Mouse (Mus musculus) hindbrain, embryonic 10.5 days (tissue): Measurements from ENCODE around the gene Rrnad1. TPM values are rescaled to one million over a fixed set of nuclear protein-coding genes. Genes with fewer than 3 reads are reported as not detected.

Experiments
- DNase-seq: peaks from one replicate; pipeline ENCODE4 v3.0.0-alpha.2; 2017; ENCODE audit warnings: low spot score
- H3K27ac ChIP-seq: fragments of 300-500 bp; sonication (generic); 2 replicates; pipeline ENCODE4 v1.5.1; 2016; ENCODE audit warnings: mild to moderate bottlenecking, moderate library complexity
- H3K27me3 ChIP-seq: fragments of 300-500 bp; sonication (generic); 2 replicates; pipeline ENCODE4 v1.6.1; 2016; ENCODE audit warnings: mild to moderate bottlenecking; ENCODE audit not compliant: poor library complexity, insufficient read depth, severe bottlenecking
- H3K36me3 ChIP-seq: fragments of 300-500 bp; sonication (generic); 2 replicates; pipeline ENCODE4 v1.6.1; 2016; ENCODE audit warnings: mild to moderate bottlenecking, moderate library complexity
- H3K4me1 ChIP-seq: fragments of 300-500 bp; sonication (generic); replicated peaks from 2 replicates; pipeline ENCODE4 v1.6.1; 2016; ENCODE audit warnings: mild to moderate bottlenecking
- H3K4me3 ChIP-seq: fragments of 300-500 bp; sonication (generic); 2 replicates; pipeline ENCODE4 v1.5.1; 2016; ENCODE audit warnings: mild to moderate bottlenecking, moderate library complexity
- H3K9me3 ChIP-seq: fragments of 300-500 bp; sonication (generic); 2 replicates; pipeline ENCODE4 v1.6.1; 2016; ENCODE audit warnings: mild to moderate bottlenecking, moderate library complexity
- WGBS: fragments of 180-500 bp; shearing (Covaris S2); methylation state at CpG from one replicate; pipeline ENCODE4 v1.1.7; 2016; 5-methylcytosine and 5-hydroxymethylcytosine counted together
- polyA plus RNA-seq: library from polyadenylated mRNA; unstranded; fragments of >200 nt; fragmentation: Nextera tagmentation; extraction: Ambion mirVana; gene quantifications from 2 replicates; pipeline ENCODE4 v1.2.1, GENCODE M21; 2016

Rrnad1 gene
- polyA plus RNA-seq, 1 experiment from 2014 or later, result 18.9 TPM

DNA sequence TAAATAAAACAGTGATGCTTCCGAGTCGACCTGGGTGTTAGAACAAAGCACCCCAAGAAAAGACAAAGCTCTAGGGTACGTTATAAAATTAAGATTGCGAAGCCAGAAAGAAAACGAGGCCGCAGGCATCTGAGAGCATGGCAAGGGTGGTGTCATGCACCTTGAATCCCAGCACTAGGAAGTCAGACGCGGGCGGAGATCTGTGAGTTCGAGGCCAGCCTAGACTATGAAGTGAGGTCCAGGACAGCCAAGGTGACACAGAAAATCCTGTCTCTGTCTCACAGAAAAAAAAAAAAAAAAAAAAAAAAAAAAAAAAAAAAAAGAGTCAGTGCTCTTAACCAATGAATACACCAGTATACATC lies 44.5 kb downstream of the Rrnad1 start:
- 15% methylated on average over 10 of the region's 10 CpGs for WGBS
- H3K27me3 ChIP-seq, result no peaks in the 10 kb centered on the region
- H3K4me1 ChIP-seq, result peaks cover 20% of the 10 kb centered on the region
- DNase-seq, result no peak
- H3K4me3 ChIP-seq, result peak overlapping the region; percentile 95
- H3K27ac ChIP-seq, result peak overlapping the region; percentile 95
- 0 out of 2 replicates have a peak, but pooled peaks cover 6% of the 10 kb centered on the region for H3K9me3 ChIP-seq
- peaks cover 17% of the 10 kb centered on the region for H3K36me3 ChIP-seq

- Histone ChIP-seq H3K27me3 (no peaks in the 10 kb centered on the region), H3K27ac (peak within 1 kb of the TSS; percentile 95), H3K36me3 (peaks cover 23% of the 10 kb centered on the region), H3K4me1 (peaks cover 20% of the 10 kb centered on the region), H3K9me3 (0 out of 2 replicates have a peak, but pooled peaks cover 6% of the 10 kb centered on the region), H3K4me3 (peak within 1 kb of the TSS; percentile 95)
- WGBS, result under 1% methylated on average over 33 of the region's 33 CpGs
- DNase-seq, result peak; percentile 91
These were observed 45.1 kb downstream of the Rrnad1 start, which contains the start of gene Prcc for GRCm38 (mm10) chr3:87885281-87886003. Gene Prcc (minus strand): TSS chr3:87885608.

DNA sequence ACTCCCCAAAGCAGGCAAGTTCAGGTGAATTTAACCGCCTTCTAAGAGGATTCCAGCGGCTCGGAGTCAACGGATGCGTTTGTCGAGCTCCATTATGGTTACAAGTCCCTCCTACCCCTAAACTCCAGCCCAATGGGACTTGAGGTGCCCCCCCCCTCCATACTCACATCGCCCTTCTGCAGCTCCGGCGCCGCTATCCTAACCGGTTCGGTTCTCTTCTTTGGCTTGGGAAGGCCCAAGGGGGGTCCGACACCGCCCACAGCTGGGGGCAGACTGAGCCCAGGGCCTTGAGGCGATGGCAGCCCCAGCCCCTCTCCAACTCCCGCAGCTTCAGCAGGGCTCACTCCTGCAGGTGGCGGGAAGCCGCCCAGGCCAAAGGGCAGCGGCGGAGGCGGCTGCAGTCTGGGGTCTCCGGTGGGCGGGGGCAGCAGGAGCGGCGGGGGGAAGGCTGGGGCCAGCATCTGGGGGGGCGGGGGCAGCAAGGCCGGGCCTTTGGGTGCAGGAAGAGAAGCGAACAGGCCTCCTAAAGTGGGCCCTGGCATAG lies 45.7 kb downstream of the Rrnad1 start:
- peaks cover 29% of the 10 kb centered on the region for H3K36me3 ChIP-seq
- peak overlapping the region; percentile 95 for H3K4me3 ChIP-seq
- WGBS, result under 1% methylated on average over 28 of the region's 28 CpGs
- peaks cover 20% of the 10 kb centered on the region for H3K4me1 ChIP-seq
- 0 out of 2 replicates have a peak, but pooled peaks cover 6% of the 10 kb centered on the region for H3K9me3 ChIP-seq
- H3K27ac ChIP-seq, result peak overlapping the region; percentile 95
- H3K27me3 ChIP-seq, result no peaks in the 10 kb centered on the region
- no peak for DNase-seq

DNA sequence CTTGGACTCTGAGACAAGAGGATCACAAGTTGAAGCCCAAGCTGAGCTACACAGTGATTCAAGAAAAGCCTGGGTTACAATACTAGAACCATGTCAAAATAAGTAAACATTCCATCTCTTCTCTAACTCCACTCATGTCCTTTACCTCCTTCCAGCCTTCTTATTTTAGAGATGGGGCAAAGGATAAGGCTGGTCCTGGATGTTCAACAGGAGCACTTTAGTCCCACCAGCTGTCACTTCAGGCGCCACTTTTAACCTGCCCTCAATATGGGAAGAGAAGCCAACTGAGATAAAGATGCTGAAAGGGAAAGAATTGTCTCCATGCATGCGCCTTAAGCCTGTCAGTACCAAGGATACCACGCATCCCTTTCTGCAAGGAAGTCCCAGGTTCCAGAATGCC lies 46.2 kb downstream of the Rrnad1 start:
- peaks cover 32% of the 10 kb centered on the region for H3K36me3 ChIP-seq
- peak overlapping the region; percentile 95 for H3K27ac ChIP-seq
- 0 out of 2 replicates have a peak, but pooled peaks cover 6% of the 10 kb centered on the region for H3K9me3 ChIP-seq
- DNase-seq, result no peak
- no peaks in the 10 kb centered on the region for H3K27me3 ChIP-seq
- WGBS, result 3% methylated on average over 3 of the region's 3 CpGs
- peak overlapping the region; percentile 95 for H3K4me3 ChIP-seq
- H3K4me1 ChIP-seq, result peaks cover 20% of the 10 kb centered on the region

GRCm38 (mm10) chr3:87877730-87878129 lies 52.8 kb downstream of the Rrnad1 start:
- Histone ChIP-seq H3K36me3 (peaks cover 88% of the 10 kb centered on the region), H3K4me1 (0 out of 2 replicates have a peak, but pooled peaks cover 3% of the 10 kb centered on the region), H3K27ac (no peak overlapping the region), H3K9me3 (no peaks in the 10 kb centered on the region), H3K4me3 (no peak overlapping the region), H3K27me3 (no peaks in the 10 kb centered on the region)
- WGBS, result 94% methylated on average over 4 of the region's 4 CpGs
- no peak for DNase-seq

Other genes starting within 250 kb of the Rrnad1 start
- 0.49 and 1.2 TPM in 2 replicates for gene Lrrc71, start 182.1 kb downstream of the Rrnad1 start, polyA plus RNA-seq
- gene Ntrk1, start 135.6 kb downstream of the Rrnad1 start, polyA plus RNA-seq, result 9.0 and 23.4 TPM in 2 replicates
- gene Insrr, start 133.8 kb downstream of the Rrnad1 start, polyA plus RNA-seq, result 0.48 and 0.72 TPM in 2 replicates
- gene Pear1, start 106.4 kb downstream of the Rrnad1 start, polyA plus RNA-seq, result 19.6 and 19.9 TPM in 2 replicates
- 0.06 and 0.21 TPM in 2 replicates for gene Sh2d2a, start 84.0 kb downstream of the Rrnad1 start, polyA plus RNA-seq
- gene Prcc, start 45.1 kb downstream of the Rrnad1 start, polyA plus RNA-seq, result 18.7 and 19.1 TPM in 2 replicates
- 229 TPM in 2 replicates for gene Hdgf, start 24.4 kb downstream of the Rrnad1 start, polyA plus RNA-seq
- 74.7 and 76.1 TPM in 2 replicates for gene Mrpl24, start 11.2 kb downstream of the Rrnad1 start, polyA plus RNA-seq
- 73.3 and 75.7 TPM in 2 replicates for gene Isg20l2, start 403 bp downstream of the Rrnad1 start, polyA plus RNA-seq
- 956 and 1,072 TPM in 2 replicates for gene Crabp2, start 17.9 kb upstream of the Rrnad1 start, polyA plus RNA-seq
- gene Nes, start 40.4 kb upstream of the Rrnad1 start, polyA plus RNA-seq, result 109 and 143 TPM in 2 replicates
- 0.91 and 0.95 TPM in 2 replicates for gene Bcan, start 69.5 kb upstream of the Rrnad1 start, polyA plus RNA-seq
- gene Hapln2, start 96.9 kb upstream of the Rrnad1 start, polyA plus RNA-seq, result 0.11 and 0.14 TPM in 2 replicates
- gene Gpatch4, start 112.4 kb upstream of the Rrnad1 start, polyA plus RNA-seq, result 34.2 and 49.2 TPM in 2 replicates
- gene Naxe, start 127.8 kb upstream of the Rrnad1 start, polyA plus RNA-seq, result 125 and 142 TPM in 2 replicates
- 0.09 TPM in 1 of 2 replicates, not detected in the other for gene Ttc24, start 147.6 kb upstream of the Rrnad1 start, polyA plus RNA-seq
- gene Iqgap3, start 151.3 kb upstream of the Rrnad1 start, polyA plus RNA-seq, result 19.5 and 24.3 TPM in 2 replicates
- gene Mef2d, start 211.7 kb upstream of the Rrnad1 start, polyA plus RNA-seq, result 10.2 and 15.1 TPM in 2 replicates